Mouse (Mus musculus) CH12.LX (cell line): ENCODE measurements at regions not wholly inside any gene's neighbourhood (a gene's known extent, or its start where the extent isn't known, plus 50 kb on each side); places are given as distances from the start of the nearest gene placed in this dataset.

Experiments
- DNase-seq: peaks from one replicate; pipeline ENCODE4 v3.0.0-alpha.2; 2013; ENCODE audit errors: extremely low read depth
- H3K27ac ChIP-seq: 2 replicates; pipeline ENCODE4 v1.5.1; 2012; ENCODE audit warnings: low read depth, mild to moderate bottlenecking, control low read depth, moderate library complexity; ENCODE audit not compliant: insufficient read depth
- H3K27me3 ChIP-seq: replicated peaks from 2 replicates; pipeline ENCODE3; 2012; ENCODE audit warnings: inconsistent platforms
- H3K36me3 ChIP-seq, 2 experiments: replicated peaks in 1 of 2; 2 replicates each; pipeline versions ENCODE3 to v1.6.1; 2012; ENCODE audit warnings: inconsistent platforms in 1 of 2, low read length in 1 of 2, mild to moderate bottlenecking in 1 of 2, mixed read lengths in 1 of 2, moderate library complexity in 1 of 2; ENCODE audit not compliant: control insufficient read depth in 1 of 2, insufficient read depth in 1 of 2
- H3K4me1 ChIP-seq, 2 experiments: 2 replicates each; pipeline ENCODE4 v1.6.1; 2012; ENCODE audit warnings: inconsistent platforms in 1 of 2, moderate library complexity in 1 of 2; ENCODE audit not compliant: insufficient read depth in 2 of 2, control insufficient read depth in 1 of 2
- H3K4me2 ChIP-seq: 2 replicates; pipeline ENCODE4 v1.6.1; 2012; ENCODE audit warnings: low read depth, mild to moderate bottlenecking, control low read depth; ENCODE audit not compliant: poor library complexity, insufficient read depth, severe bottlenecking
- H3K4me3 ChIP-seq, 3 experiments: fragments of 150-350 bp in 1 of 3; sonication (generic) in 1 of 3; replicated peaks in 1 of 3; 2 replicates each; pipeline versions ENCODE3 to v1.5.1; 2011 to 2012; ENCODE audit warnings: low read depth in 2 of 3, low read length in 2 of 3, mild to moderate bottlenecking in 2 of 3, moderate library complexity in 2 of 3, control low read depth in 1 of 3, improper control_type of control experiment in 1 of 3, inconsistent platforms in 1 of 3, mixed read lengths in 1 of 3; ENCODE audit not compliant: poor library complexity in 1 of 3
- H3K79me2 ChIP-seq: replicated peaks from 2 replicates; pipeline ENCODE4 v1.6.1; 2012; ENCODE audit warnings: mild to moderate bottlenecking, moderate library complexity; ENCODE audit not compliant: control insufficient read depth, poor library complexity, insufficient read depth, severe bottlenecking; ENCODE audit errors: extremely low read depth
- H3K9ac ChIP-seq: 2 replicates; pipeline ENCODE4 v1.6.1; 2012; ENCODE audit warnings: low read depth, mild to moderate bottlenecking, control low read depth, moderate library complexity; ENCODE audit not compliant: insufficient read depth
- H3K9me3 ChIP-seq: replicated peaks from 2 replicates; pipeline ENCODE3; 2012; ENCODE audit warnings: low read length, inconsistent platforms, mixed read lengths
- CHD2 ChIP-seq: IDR thresholded peaks from 2 replicates; pipeline ENCODE4 v1.6.1; 2011; ENCODE audit warnings: low read length, improper control_type of control experiment
- ETS1 ChIP-seq: conservative IDR thresholded peaks from 2 replicates; pipeline ENCODE4 v1.6.1; 2012; ENCODE audit warnings: low read depth, mild to moderate bottlenecking, inconsistent platforms, low read length, improper control_type of control experiment, moderate library complexity
- GABPA ChIP-seq: IDR thresholded peaks from 2 replicates; pipeline ENCODE4 v1.6.1; 2012; ENCODE audit warnings: low read depth, low read length, improper control_type of control experiment, inconsistent platforms; ENCODE audit not compliant: insufficient replicate concordance
- HCFC1 ChIP-seq: IDR thresholded peaks from 2 replicates; pipeline ENCODE4 v1.6.1; 2012; ENCODE audit warnings: low read depth, mild to moderate bottlenecking, inconsistent platforms, low read length, improper control_type of control experiment
- IRF4 ChIP-seq: IDR thresholded peaks from 2 replicates; pipeline ENCODE4 v1.6.1; 2014; ENCODE audit warnings: low read depth, mild to moderate bottlenecking, inconsistent platforms, low read length, improper control_type of control experiment
- JUN ChIP-seq: IDR thresholded peaks from 2 replicates; pipeline ENCODE4 v1.6.1; 2011; ENCODE audit warnings: low read depth, mild to moderate bottlenecking, low read length, improper control_type of control experiment, moderate library complexity; ENCODE audit not compliant: insufficient read depth
- JUND ChIP-seq: conservative IDR thresholded peaks from 2 replicates; pipeline ENCODE4 v1.6.1; 2011; ENCODE audit warnings: low read depth, low read length, improper control_type of control experiment
- MAFK ChIP-seq: IDR thresholded peaks from 2 replicates; pipeline ENCODE4 v1.6.1; 2011; ENCODE audit warnings: low read length, improper control_type of control experiment; ENCODE audit not compliant: insufficient replicate concordance
- MAX ChIP-seq: IDR thresholded peaks from 2 replicates; pipeline ENCODE4 v1.6.1; 2011; ENCODE audit warnings: low read length, improper control_type of control experiment
- MEF2A ChIP-seq: IDR thresholded peaks from 2 replicates; pipeline ENCODE4 v1.6.1; 2014; ENCODE audit warnings: low read depth, mild to moderate bottlenecking, inconsistent platforms, low read length, improper control_type of control experiment, borderline replicate concordance
- MXI1 ChIP-seq: IDR thresholded peaks from 2 replicates; pipeline ENCODE4 v1.6.1; 2011; ENCODE audit warnings: mild to moderate bottlenecking, low read depth, low read length, improper control_type of control experiment
- MYC ChIP-seq: IDR thresholded peaks from 2 replicates; pipeline ENCODE4 v1.6.1; 2011; ENCODE audit warnings: low read depth, mild to moderate bottlenecking, improper control_type of control experiment, low read length
- NELFE ChIP-seq: IDR thresholded peaks from 2 replicates; pipeline ENCODE4 v1.6.1; 2011; ENCODE audit warnings: low read depth, low read length, improper control_type of control experiment
- NRF1 ChIP-seq: IDR thresholded peaks from 2 replicates; pipeline ENCODE4 v1.6.1; 2014; ENCODE audit warnings: low read depth, mild to moderate bottlenecking, inconsistent platforms, low read length, improper control_type of control experiment, moderate library complexity
- PAX5 ChIP-seq: IDR thresholded peaks from 2 replicates; pipeline ENCODE4 v1.6.1; 2012; ENCODE audit warnings: low read length, inconsistent platforms, mixed read lengths
- POLR2A ChIP-seq: IDR thresholded peaks from 2 replicates; pipeline ENCODE4 v1.6.1; 2011; ENCODE audit warnings: low read depth, mild to moderate bottlenecking, improper control_type of control experiment, low read length
- RAD21 ChIP-seq: IDR thresholded peaks from 2 replicates; pipeline ENCODE4 v1.6.1; 2011; ENCODE audit warnings: low read depth, mild to moderate bottlenecking, low read length, improper control_type of control experiment, moderate library complexity
- RCOR1 ChIP-seq: conservative IDR thresholded peaks from 2 replicates; pipeline ENCODE4 v1.6.1; 2012; ENCODE audit warnings: low read depth, mild to moderate bottlenecking, inconsistent platforms, low read length, improper control_type of control experiment
- TBP ChIP-seq: conservative IDR thresholded peaks from 2 replicates; pipeline ENCODE4 v1.6.1; 2011; ENCODE audit warnings: low read depth, low read length, improper control_type of control experiment
- TCF12 ChIP-seq: IDR thresholded peaks from 2 replicates; pipeline ENCODE4 v1.6.1; 2014; ENCODE audit warnings: low read depth, mild to moderate bottlenecking, inconsistent platforms, low read length, improper control_type of control experiment
- USF1 ChIP-seq: IDR thresholded peaks from 2 replicates; pipeline ENCODE4 v1.6.1; 2014; ENCODE audit warnings: low read depth, mild to moderate bottlenecking, inconsistent platforms, low read length, improper control_type of control experiment
- USF2 ChIP-seq: conservative IDR thresholded peaks from 2 replicates; pipeline ENCODE4 v1.6.1; 2011; ENCODE audit warnings: low read depth, low read length, improper control_type of control experiment
- ZC3H11A ChIP-seq: IDR thresholded peaks from 2 replicates; pipeline ENCODE4 v1.6.1; 2012; ENCODE audit warnings: low read depth, mild to moderate bottlenecking, inconsistent platforms, low read length, improper control_type of control experiment
- ZKSCAN1 ChIP-seq: IDR thresholded peaks from 2 replicates; pipeline ENCODE4 v1.6.1; 2012; ENCODE audit warnings: low read depth, inconsistent platforms, low read length, improper control_type of control experiment, borderline replicate concordance
- ZMIZ1 ChIP-seq: IDR thresholded peaks from 2 replicates; pipeline ENCODE4 v1.6.1; 2012; ENCODE audit warnings: low read depth, mild to moderate bottlenecking, inconsistent platforms, low read length, improper control_type of control experiment
- ZNF384 ChIP-seq: IDR thresholded peaks from 2 replicates; pipeline ENCODE4 v1.6.1; 2012; ENCODE audit warnings: low read depth, low read length, improper control_type of control experiment, inconsistent platforms
- dilution Hi-C: fragments of 300-500 bp; cut with MboI; formaldehyde crosslinking; loops from 2 replicates; pipeline ENCODE4 v1.14.3; 2020; ENCODE audit warnings: low sequenced_read_pairs; ENCODE audit not compliant: extremely low pct_unique_long_range_greater_than_20kb, extremely low pct_ligation_motif_present
- in situ Hi-C: fragments of 300-500 bp; cut with MboI; formaldehyde crosslinking; loops from 3 replicates; pipeline ENCODE4 v1.14.3; 2019; ENCODE audit warnings: low sequenced_read_pairs, low pct_ligation_motif_present, low pct_unique_long_range_greater_than_20kb, mixed read lengths

DNA sequence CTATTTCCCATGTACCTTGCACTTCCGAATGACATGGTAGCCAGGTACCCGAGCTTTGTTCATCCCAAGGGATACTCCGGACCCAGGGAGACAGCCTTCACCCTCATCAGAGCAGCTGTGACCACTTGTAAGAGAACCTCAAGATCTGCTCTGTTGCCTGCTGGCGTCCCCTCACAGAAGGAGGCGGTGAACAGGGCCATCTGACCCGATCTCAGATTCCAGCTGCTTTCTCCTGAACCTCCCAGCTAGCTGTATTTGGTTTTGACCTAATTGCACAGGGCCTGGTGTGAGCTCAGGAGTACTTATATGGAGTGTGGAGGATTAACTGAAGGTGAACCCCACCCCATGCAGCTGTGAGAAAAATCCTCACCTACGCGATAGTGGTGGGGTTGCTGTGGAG is 344.5 kb upstream of the Fam19a5 start:
- no peak overlapping the region for H3K9ac ChIP-seq
- TF ChIP-seq RCOR1, result no peak
- TF ChIP-seq ETS1, result no peak
- TF ChIP-seq POLR2A, result no peak
- no peak for TF ChIP-seq ZC3H11A
- TF ChIP-seq NRF1, result no peak
- TF ChIP-seq MAFK, result no peak
- TF ChIP-seq USF2, result no peak
- TF ChIP-seq PAX5, result no peak
- TF ChIP-seq TCF12, result no peak
- TF ChIP-seq IRF4, result no peak
- TF ChIP-seq MYC, result no peak
- no peak for TF ChIP-seq ZKSCAN1
- TF ChIP-seq MEF2A, result no peak
- no peak for TF ChIP-seq ZMIZ1
- no peak for TF ChIP-seq JUN
- TF ChIP-seq USF1, result no peak
- TF ChIP-seq MXI1, result no peak
- dilution Hi-C loops, result no loop called here
- no peaks in the 10 kb centered on the region for H3K4me1 ChIP-seq
- DNase-seq, result no peak
- H3K27me3 ChIP-seq, result no peaks in the 10 kb centered on the region
- in situ Hi-C loops, result no loop called here
- no peak overlapping the region for H3K4me2 ChIP-seq
- H3K27ac ChIP-seq, result no peak overlapping the region
- H3K9me3 ChIP-seq, result peaks cover 96% of the 10 kb centered on the region
- H3K79me2 ChIP-seq, result no peaks in the 10 kb centered on the region
- H3K4me3 ChIP-seq, result no peak overlapping the region
- no peaks in the 10 kb centered on the region for H3K36me3 ChIP-seq

DNA sequence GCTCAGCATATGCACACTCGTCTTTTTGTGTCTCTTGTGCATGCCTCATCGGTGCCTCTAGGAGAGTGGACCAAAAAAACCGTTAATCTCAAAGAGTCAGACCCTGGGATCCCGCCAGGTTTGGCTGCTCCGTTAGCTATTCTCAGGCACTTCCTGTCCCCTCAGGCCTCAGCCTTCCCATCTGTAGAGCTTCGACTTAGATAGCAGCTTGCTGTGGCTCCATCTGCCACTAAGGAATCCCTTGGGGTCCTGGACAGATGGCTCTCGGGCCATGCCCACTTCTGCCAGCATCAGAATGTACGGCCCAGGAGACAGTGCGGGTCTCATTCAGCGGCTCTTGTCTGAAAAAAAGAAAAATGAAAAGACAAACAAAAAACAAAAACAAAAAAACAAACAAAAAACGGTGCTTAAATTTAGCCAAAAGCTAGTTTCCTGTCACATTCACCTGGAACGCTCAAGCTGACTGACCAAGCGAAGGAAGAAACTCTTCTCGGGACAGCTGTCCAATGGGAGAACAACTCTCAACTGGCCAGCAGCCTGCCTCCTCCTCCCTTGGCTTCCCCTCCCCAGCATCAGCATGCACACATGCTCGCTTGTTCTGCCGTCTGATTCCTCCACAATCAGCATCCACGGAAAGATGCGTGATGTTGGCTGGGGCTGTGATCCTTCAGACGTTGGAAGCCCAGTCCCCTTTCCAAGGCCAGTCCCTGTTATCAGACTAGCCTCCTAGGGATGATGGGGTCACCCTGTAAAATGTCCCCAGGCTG is 343.6 kb upstream of the Fam19a5 start:
- Histone ChIP-seq H3K27me3 (no peaks in the 10 kb centered on the region), H3K36me3 (no peaks in the 10 kb centered on the region), H3K27ac (no peak overlapping the region), H3K4me2 (no peak overlapping the region), H3K9ac (no peak overlapping the region), H3K79me2 (no peaks in the 10 kb centered on the region), H3K4me3 (no peak overlapping the region), H3K9me3 (peaks cover 97% of the 10 kb centered on the region), H3K4me1 (no peaks in the 10 kb centered on the region)
- TF ChIP-seq USF1 (no peak), RCOR1 (no peak), ZMIZ1 (no peak), TCF12 (no peak), IRF4 (no peak), TBP (no peak), HCFC1 (no peak), JUN (no peak), ZNF384 (no peak), ZKSCAN1 (no peak), ZC3H11A (no peak), NELFE (no peak), MXI1 (no peak), USF2 (no peak), RAD21 (no peak), MYC (no peak), GABPA (no peak), CHD2 (no peak), JUND (no peak), MAX (no peak)
- dilution Hi-C loops (no loop called here), in situ Hi-C loops (no loop called here)
- no peak for DNase-seq
